Mouse (Mus musculus) kidney, postnatal 0 days (tissue): ENCODE measurements around the gene Cldn10. TPM values are rescaled to one million over a fixed set of nuclear protein-coding genes. Genes with fewer than 3 reads are reported as not detected.

Experiments used
- ATAC-seq: fragments of 200-750 bp; cut with Nextera tagmentation; replicated peaks from 2 replicates; pipeline ENCODE4 v1.8.0; 2017; ENCODE audit warnings: low read depth, moderate number of reproducible peaks, moderate TSS enrichment, moderate library complexity; ENCODE audit not compliant: low FRiP score
- DNase-seq: peaks from one replicate; pipeline ENCODE4 v3.0.0-alpha.2; 2016; ENCODE audit warnings: low spot score
- H3K27ac ChIP-seq: fragments of 300-500 bp; sonication (generic); 2 replicates; pipeline ENCODE4 v1.5.1; 2014; ENCODE audit warnings: mild to moderate bottlenecking
- H3K27me3 ChIP-seq: fragments of 300-500 bp; sonication (generic); 2 replicates; pipeline ENCODE4 v1.6.1; 2014; ENCODE audit warnings: low read length, mixed read lengths; ENCODE audit not compliant: insufficient read depth
- H3K36me3 ChIP-seq: fragments of 300-500 bp; sonication (generic); 2 replicates; pipeline ENCODE4 v1.6.1; 2014; ENCODE audit warnings: low read length, mixed read lengths; ENCODE audit not compliant: insufficient read depth
- H3K4me1 ChIP-seq: fragments of 300-500 bp; sonication (generic); replicated peaks from 2 replicates; pipeline ENCODE4 v1.6.1; 2014; ENCODE audit warnings: antibody characterized with exemption, low read length, mixed read lengths; ENCODE audit not compliant: insufficient read depth
- H3K4me2 ChIP-seq: fragments of 300-500 bp; sonication (generic); 2 replicates; pipeline ENCODE4 v1.6.1; 2014; ENCODE audit warnings: mild to moderate bottlenecking, low read length, moderate library complexity, mixed read lengths
- H3K4me3 ChIP-seq: fragments of 300-500 bp; sonication (generic); replicated peaks from 2 replicates; pipeline ENCODE4 v1.5.1; 2014; ENCODE audit warnings: low read depth, low read length
- H3K9ac ChIP-seq: fragments of 300-500 bp; sonication (generic); 2 replicates; pipeline ENCODE4 v1.6.1; 2014; ENCODE audit warnings: low read depth, low read length
- H3K9me3 ChIP-seq: fragments of 300-500 bp; sonication (generic); replicated peaks from 2 replicates; pipeline ENCODE4 v1.6.1; 2016; ENCODE audit warnings: low read length, inconsistent platforms, mixed read lengths
- CTCF ChIP-seq: IDR thresholded peaks from 2 replicates; pipeline ENCODE4 v1.5.1; 2016; ENCODE audit warnings: antibody characterized with exemption, low read depth, mild to moderate bottlenecking, moderate library complexity
- WGBS: fragments of 180-500 bp; shearing (Covaris S2); extraction: QIAGEN DNeasy Blood & Tissue Kit; methylation state at CpG from one replicate; pipeline ENCODE4 v1.1.7; 2014; 5-methylcytosine and 5-hydroxymethylcytosine counted together
- polyA plus RNA-seq: library from polyadenylated mRNA; unstranded; fragments of >200 nt; fragmentation: Nextera tagmentation; extraction: Ambion mirVana; gene quantifications from 2 replicates; pipeline ENCODE4 v1.2.1, GENCODE M21; 2015

The Cldn10 gene
- polyA plus RNA-seq, 1 experiment from 2014 or later = 211 TPM

DNA sequence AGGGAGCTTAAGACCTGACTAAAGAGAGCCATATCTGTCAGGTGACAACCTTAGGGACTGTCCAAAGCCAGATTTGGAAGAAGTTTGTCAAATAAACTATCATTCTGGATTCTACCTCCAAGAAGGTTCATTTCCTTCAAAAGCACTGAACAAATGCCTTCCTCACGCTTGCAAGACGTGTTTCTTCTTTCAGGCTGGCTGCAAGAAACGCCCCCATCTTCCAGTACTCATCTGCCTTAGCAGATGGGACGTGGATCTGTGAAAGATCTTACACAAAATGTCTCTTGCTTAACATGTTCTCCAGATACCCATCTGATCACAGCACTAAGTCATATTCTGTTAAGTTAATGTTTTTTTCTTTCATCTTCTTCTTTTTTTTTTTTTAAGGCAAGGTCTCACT lies 102.4 kb downstream of the Cldn10 start:
- ATAC-seq (no peak), DNase-seq (no peak)
- no peak for TF ChIP-seq CTCF
- H3K36me3 ChIP-seq = 0 out of 2 replicates have a peak, but pooled peaks cover 7% of the 10 kb centered on the region
- H3K4me1 ChIP-seq = no peaks in the 10 kb centered on the region
- H3K9ac ChIP-seq = no peak overlapping the region
- no peak overlapping the region for H3K27ac ChIP-seq
- H3K27me3 ChIP-seq = no peaks in the 10 kb centered on the region
- H3K4me2 ChIP-seq = no peak overlapping the region
- no peaks in the 10 kb centered on the region for H3K9me3 ChIP-seq
- no peak overlapping the region for H3K4me3 ChIP-seq
- 90% methylated on average over 4 of the region's 4 CpGs for WGBS

GRCm38 (mm10) chr14:118895228-118895627 lies 107.5 kb downstream of the Cldn10 start:
- ATAC-seq = peak; percentile 29
- H3K4me1 ChIP-seq = no peaks in the 10 kb centered on the region
- no peak overlapping the region for H3K9ac ChIP-seq
- no peaks in the 10 kb centered on the region for H3K9me3 ChIP-seq
- no peaks in the 10 kb centered on the region for H3K27me3 ChIP-seq
- no peak overlapping the region for H3K4me2 ChIP-seq
- no peak for DNase-seq
- H3K27ac ChIP-seq = 0 out of 2 replicates have a peak overlapping the region, but pooled peaks have one; percentile 19
- no peak for TF ChIP-seq CTCF
- WGBS = 69% methylated on average over 7 of the region's 7 CpGs
- H3K36me3 ChIP-seq = no peaks in the 10 kb centered on the region
- H3K4me3 ChIP-seq = no peak overlapping the region

DNA sequence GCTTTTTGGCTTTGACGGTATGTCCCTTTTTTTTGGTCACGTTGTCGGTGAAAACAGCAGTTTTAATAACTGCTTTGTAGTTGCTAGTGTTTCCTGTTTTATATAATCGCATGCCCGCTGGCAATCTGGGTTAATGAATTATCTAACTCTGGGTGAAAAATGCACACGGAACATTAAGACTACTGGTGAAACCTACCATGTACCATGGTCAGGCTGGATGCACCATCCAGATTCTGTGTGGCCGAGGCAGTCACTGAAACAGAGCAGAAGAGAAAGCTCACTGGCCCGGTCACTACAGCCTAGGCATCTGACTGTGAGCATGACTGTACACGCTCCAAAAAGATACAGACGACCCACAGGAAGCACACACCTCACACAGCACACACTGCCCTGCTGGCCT lies 107.9 kb downstream of the Cldn10 start:
- no peak overlapping the region for H3K4me3 ChIP-seq
- no peaks in the 10 kb centered on the region for H3K9me3 ChIP-seq
- H3K27me3 ChIP-seq = no peaks in the 10 kb centered on the region
- DNase-seq (no peak), ATAC-seq (peak; percentile 55; the same call in 1 of the 2 replicates)
- no peaks in the 10 kb centered on the region for H3K4me1 ChIP-seq
- no peaks in the 10 kb centered on the region for H3K36me3 ChIP-seq
- no peak overlapping the region for H3K4me2 ChIP-seq
- peak overlapping the region; percentile 19; the same call in 1 of the 2 replicates for H3K27ac ChIP-seq
- 67% methylated on average over 10 of the region's 10 CpGs for WGBS
- no peak overlapping the region for H3K9ac ChIP-seq
- TF ChIP-seq CTCF = no peak

GRCm38 (mm10) chr14:118899940-118900339 lies 112.2 kb downstream of the Cldn10 start:
- H3K27me3 ChIP-seq = no peaks in the 10 kb centered on the region
- TF ChIP-seq CTCF = peak; percentile 35; the same call in 1 of the 2 replicates
- no peaks in the 10 kb centered on the region for H3K9me3 ChIP-seq
- no peak overlapping the region for H3K27ac ChIP-seq
- H3K4me3 ChIP-seq = no peak overlapping the region
- H3K9ac ChIP-seq = no peak overlapping the region
- H3K36me3 ChIP-seq = peaks cover 10% of the 10 kb centered on the region
- WGBS = 77% methylated on average over 11 of the region's 11 CpGs
- no peak for ATAC-seq
- DNase-seq = no peak
- H3K4me2 ChIP-seq = no peak overlapping the region
- no peaks in the 10 kb centered on the region for H3K4me1 ChIP-seq

DNA sequence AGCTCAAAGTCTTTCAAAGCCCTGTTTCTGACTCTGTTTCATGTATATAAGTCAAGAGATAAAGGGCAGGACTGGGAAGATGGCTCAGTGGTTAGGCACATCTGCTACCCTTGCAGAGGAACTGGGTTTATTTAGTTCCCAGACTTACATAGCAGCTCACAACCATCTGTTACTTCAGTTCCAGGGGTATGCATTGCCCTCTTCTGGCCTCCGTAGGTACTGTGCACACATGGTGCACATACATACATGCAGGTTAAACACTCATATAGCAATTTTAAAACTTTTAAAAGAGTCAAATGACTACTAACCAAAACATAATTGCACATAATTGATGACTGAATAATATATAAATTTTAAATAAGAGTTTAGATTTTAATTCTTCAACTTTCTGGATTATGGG lies 113.2 kb downstream of the Cldn10 start:
- Histone ChIP-seq H3K9me3 (no peaks in the 10 kb centered on the region), H3K4me1 (no peaks in the 10 kb centered on the region), H3K9ac (no peak overlapping the region), H3K4me2 (no peak overlapping the region), H3K36me3 (peaks cover 10% of the 10 kb centered on the region), H3K27ac (no peak overlapping the region), H3K27me3 (no peaks in the 10 kb centered on the region), H3K4me3 (no peak overlapping the region)
- DNase-seq = no peak
- no peak for ATAC-seq
- peak; percentile 33; the same call in 1 of the 2 replicates for TF ChIP-seq CTCF
- 100% methylated on average over 1 of the region's 1 CpGs for WGBS

DNA sequence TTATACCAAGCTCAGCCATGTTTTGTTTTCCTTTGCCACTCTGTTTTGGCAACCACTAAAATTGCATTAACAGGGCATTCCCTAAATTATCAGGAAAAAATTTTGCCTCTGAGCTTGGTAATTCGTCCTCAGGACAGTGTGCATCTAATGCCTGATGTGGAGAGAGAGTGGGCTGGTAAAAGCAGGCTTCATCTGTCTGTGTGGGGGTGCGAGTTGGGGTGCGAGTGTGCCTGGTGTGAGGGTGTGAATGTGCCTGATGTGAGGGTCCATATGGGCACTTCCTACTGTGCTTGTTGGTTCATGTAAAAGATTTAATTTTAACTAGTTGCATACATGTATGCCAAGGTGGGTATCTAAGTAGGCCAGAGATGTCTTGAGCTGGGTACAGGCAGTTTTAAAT lies 115.7 kb downstream of the Cldn10 start:
- 85% methylated on average over 3 of the region's 3 CpGs for WGBS
- Histone ChIP-seq H3K4me2 (no peak overlapping the region), H3K36me3 (peaks cover 10% of the 10 kb centered on the region), H3K27ac (no peak overlapping the region), H3K4me1 (0 out of 2 replicates have a peak, but pooled peaks cover 5% of the 10 kb centered on the region), H3K4me3 (no peak overlapping the region), H3K27me3 (no peaks in the 10 kb centered on the region), H3K9ac (no peak overlapping the region), H3K9me3 (no peaks in the 10 kb centered on the region)
- TF ChIP-seq CTCF = no peak
- no peak for DNase-seq
- ATAC-seq = no peak
